Mouse (Mus musculus) lung, embryonic 14.5 days (tissue): ENCODE results near the gene Marcks. TPM values are rescaled to one million over a fixed set of nuclear protein-coding genes. Genes with fewer than 3 reads are reported as not detected.

ENCODE experiments used
- ATAC-seq: fragments of 200-750 bp; cut with Nextera tagmentation; 2 replicates; pipeline ENCODE4 v1.8.0; 2017; ENCODE audit warnings: mild to moderate bottlenecking, moderate TSS enrichment, moderate library complexity; ENCODE audit not compliant: insufficient read depth
- DNase-seq: peaks from one replicate; pipeline ENCODE4 v3.0.0-alpha.2; 2015
- H3K27ac ChIP-seq: fragments of 300-500 bp; sonication (generic); 2 replicates; pipeline ENCODE4 v1.5.1; 2014; ENCODE audit warnings: low read depth, mild to moderate bottlenecking, moderate library complexity
- H3K27me3 ChIP-seq: fragments of 300-500 bp; sonication (generic); 2 replicates; pipeline ENCODE4 v1.6.1; 2014; ENCODE audit warnings: low read length, control low read depth; ENCODE audit not compliant: insufficient read depth
- H3K36me3 ChIP-seq: fragments of 300-500 bp; sonication (generic); 2 replicates; pipeline ENCODE4 v1.6.1; 2014; ENCODE audit warnings: control low read depth; ENCODE audit not compliant: insufficient read depth
- H3K4me1 ChIP-seq: fragments of 300-500 bp; sonication (generic); 2 replicates; pipeline ENCODE4 v1.6.1; 2014; ENCODE audit warnings: antibody characterized with exemption, control low read depth; ENCODE audit not compliant: insufficient read depth
- H3K4me2 ChIP-seq: fragments of 300-500 bp; sonication (generic); 2 replicates; pipeline ENCODE4 v1.6.1; 2014; ENCODE audit warnings: mild to moderate bottlenecking
- H3K4me3 ChIP-seq: fragments of 300-500 bp; sonication (generic); 2 replicates; pipeline ENCODE4 v1.5.1; 2014; ENCODE audit warnings: low read depth, low read length
- H3K9ac ChIP-seq: fragments of 300-500 bp; sonication (generic); 2 replicates; pipeline ENCODE4 v1.6.1; 2014
- H3K9me3 ChIP-seq: fragments of 300-500 bp; sonication (generic); 2 replicates; pipeline ENCODE4 v1.6.1; 2016; ENCODE audit warnings: low read depth, low read length, control low read depth
- CTCF ChIP-seq: IDR thresholded peaks from 2 replicates; pipeline ENCODE4 v1.5.1; 2016; ENCODE audit warnings: antibody characterized with exemption, low read depth
- WGBS: fragments of 180-500 bp; shearing (Covaris S2); extraction: QIAGEN DNeasy Blood & Tissue Kit; methylation state at CpG from one replicate; pipeline ENCODE4 v1.1.7; 2014; 5-methylcytosine and 5-hydroxymethylcytosine counted together
- polyA plus RNA-seq: library from polyadenylated mRNA; unstranded; fragments of >200 nt; fragmentation: Nextera tagmentation; extraction: Ambion mirVana; gene quantifications from 2 replicates; pipeline ENCODE4 v1.2.1, GENCODE M21; 2014

Gene Marcks
- polyA plus RNA-seq, 1 experiment from 2014 or later, result 162 TPM

DNA sequence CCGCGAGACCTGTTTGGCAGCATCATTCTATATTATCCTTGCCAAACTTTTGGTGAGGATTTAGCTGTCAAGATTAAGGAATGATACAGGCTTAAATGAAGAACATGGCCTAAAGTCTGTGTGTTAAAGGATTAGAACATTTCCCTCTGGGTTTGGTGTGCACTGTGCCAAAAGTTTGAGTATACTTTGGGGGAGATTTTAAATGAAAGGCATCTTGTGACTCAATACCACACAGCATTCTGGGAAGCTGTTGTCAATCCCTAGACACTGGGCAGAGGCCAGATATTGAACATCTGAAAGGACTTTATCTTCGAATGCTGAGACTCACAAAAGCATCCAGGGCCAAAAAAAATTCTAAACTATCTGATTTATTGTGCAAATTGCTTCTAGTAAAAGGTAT is 21.0 kb upstream of the Marcks start:
- no peaks in the 10 kb centered on the region for H3K36me3 ChIP-seq
- WGBS, result 57% methylated on average over 3 of the region's 3 CpGs
- no peak for DNase-seq

DNA sequence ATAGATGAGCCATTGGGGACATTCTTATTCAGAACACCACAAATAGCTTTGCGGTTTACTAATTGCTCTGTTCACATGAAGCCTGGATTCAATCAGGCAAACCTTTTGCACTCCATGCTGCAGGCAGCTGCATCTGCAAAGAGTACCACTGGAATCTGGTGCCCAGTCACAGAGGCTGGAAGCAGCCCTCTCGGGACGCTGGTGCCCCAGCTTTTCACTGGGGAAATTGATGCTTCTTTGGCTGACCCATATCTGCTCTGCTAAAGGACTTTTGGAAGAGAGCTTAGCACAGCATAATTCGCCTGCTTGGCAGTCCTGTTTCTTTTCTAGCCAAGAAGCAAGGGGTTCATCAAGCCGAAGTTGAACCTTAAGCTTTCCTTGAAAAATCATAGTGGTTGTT is 18.4 kb upstream of the Marcks start:
- Histone ChIP-seq H3K36me3 (no peaks in the 10 kb centered on the region), H3K4me2 (no peak overlapping the region), H3K27me3 (no peaks in the 10 kb centered on the region), H3K4me1 (no peaks in the 10 kb centered on the region), H3K9me3 (no peaks in the 10 kb centered on the region), H3K9ac (no peak overlapping the region), H3K27ac (no peak overlapping the region), H3K4me3 (no peak overlapping the region)
- no peak for DNase-seq
- WGBS, result 89% methylated on average over 5 of the region's 5 CpGs
- ATAC-seq, result no peak
- TF ChIP-seq CTCF, result no peak

More for the DNA sequence above, 21.0 kb upstream of the Marcks start:
- Histone ChIP-seq H3K4me1 (no peaks in the 10 kb centered on the region), H3K9ac (no peak overlapping the region), H3K27me3 (no peaks in the 10 kb centered on the region), H3K27ac (no peak overlapping the region), H3K9me3 (no peaks in the 10 kb centered on the region), H3K4me2 (no peak overlapping the region), H3K4me3 (no peak overlapping the region)
- TF ChIP-seq CTCF, result no peak
- no peak for ATAC-seq

DNA sequence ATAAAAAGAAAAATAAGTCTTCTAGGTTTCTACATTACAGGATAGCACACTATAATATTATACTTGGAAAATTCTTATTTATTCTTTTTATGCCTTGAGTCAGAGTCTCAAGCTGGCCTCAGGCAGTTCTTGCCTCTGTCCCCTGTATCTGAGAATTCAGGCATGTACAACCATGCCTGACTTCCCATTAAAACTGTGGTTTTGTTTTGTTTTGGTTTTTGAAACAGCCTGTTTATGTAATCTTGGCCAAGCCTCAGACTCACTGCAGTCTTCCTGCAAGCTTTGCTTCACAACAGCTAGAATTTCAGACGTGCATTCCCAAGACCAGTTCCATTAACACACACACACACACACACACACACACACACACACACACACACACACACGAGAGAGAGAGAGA is 16.4 kb upstream of the Marcks start:
- H3K27ac ChIP-seq, result no peak overlapping the region
- ATAC-seq, result peak; percentile 54; the same call in 1 of the 2 replicates

DNA sequence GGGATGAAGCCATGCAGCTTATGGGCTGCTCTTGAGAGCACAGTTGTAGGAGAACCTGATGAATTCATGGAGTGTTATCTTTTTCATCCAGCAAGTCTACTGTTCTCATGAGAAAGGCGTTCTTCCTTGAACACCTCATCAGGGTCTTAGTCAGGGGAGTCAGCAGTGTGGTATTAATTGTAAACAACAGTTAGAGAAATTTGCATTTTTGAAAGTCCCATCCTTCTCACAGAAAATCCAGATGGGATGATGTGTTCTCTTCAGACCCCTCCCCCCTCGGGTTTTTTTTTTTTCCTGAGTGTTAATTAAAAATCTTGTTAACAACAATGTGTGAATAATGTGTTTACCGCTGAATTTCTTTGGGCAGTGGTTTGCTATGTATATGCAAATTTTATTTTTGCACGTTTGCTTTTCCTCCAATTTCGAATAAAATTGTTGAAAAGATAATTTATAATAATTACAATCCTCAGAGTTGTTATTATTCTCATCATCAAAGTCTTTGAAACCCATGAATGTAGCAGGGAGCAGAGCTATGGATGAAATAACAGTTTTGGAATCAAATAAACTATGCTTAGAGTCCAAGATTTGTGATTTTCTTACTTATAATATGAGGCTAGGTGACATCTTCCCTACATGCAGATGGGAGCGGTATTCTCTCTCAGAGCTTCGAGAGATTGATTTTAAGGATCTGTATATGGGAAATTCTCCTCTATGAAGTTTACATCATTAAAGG is 13.0 kb upstream of the Marcks start:
- no peak for DNase-seq
- TF ChIP-seq CTCF, result no peak

More for the DNA sequence above, 16.4 kb upstream of the Marcks start:
- H3K9ac ChIP-seq, result no peak overlapping the region
- H3K36me3 ChIP-seq, result no peaks in the 10 kb centered on the region
- H3K4me1 ChIP-seq, result no peaks in the 10 kb centered on the region
- TF ChIP-seq CTCF, result no peak
- H3K9me3 ChIP-seq, result no peaks in the 10 kb centered on the region
- 19% methylated on average over 1 of the region's 2 CpGs for WGBS
- H3K4me3 ChIP-seq, result no peak overlapping the region
- H3K27me3 ChIP-seq, result no peaks in the 10 kb centered on the region
- H3K4me2 ChIP-seq, result no peak overlapping the region
- DNase-seq, result peak; percentile 78

DNA sequence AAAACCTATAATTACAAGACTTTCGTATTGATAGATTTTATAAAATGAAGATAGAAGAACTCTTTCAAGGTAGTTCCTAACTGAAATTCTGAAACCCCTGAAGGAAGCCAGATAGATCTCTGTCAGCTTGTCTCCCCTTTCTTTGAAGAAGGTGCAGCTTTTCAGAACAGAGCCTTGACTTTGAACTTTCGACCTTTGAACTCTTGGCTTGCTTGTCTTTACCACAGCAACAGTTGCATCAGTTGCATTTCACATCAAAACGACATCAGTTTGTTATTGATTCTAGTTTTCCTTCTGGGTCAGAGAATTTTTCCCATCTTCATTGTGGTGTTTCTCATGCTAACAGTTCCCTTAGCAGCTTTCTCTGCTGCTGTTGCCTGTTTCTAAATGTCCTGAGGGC is 9.3 kb upstream of the Marcks start:
- Histone ChIP-seq H3K27me3 (no peaks in the 10 kb centered on the region), H3K9ac (no peak overlapping the region), H3K27ac (no peak overlapping the region), H3K36me3 (no peaks in the 10 kb centered on the region), H3K9me3 (no peaks in the 10 kb centered on the region), H3K4me3 (no peak overlapping the region), H3K4me1 (no peaks in the 10 kb centered on the region), H3K4me2 (no peak overlapping the region)
- WGBS, result 69% methylated on average over 3 of the region's 3 CpGs
- DNase-seq (no peak), ATAC-seq (no peak)
- TF ChIP-seq CTCF, result no peak

More for the DNA sequence above, 13.0 kb upstream of the Marcks start:
- no peaks in the 10 kb centered on the region for H3K4me1 ChIP-seq
- H3K27ac ChIP-seq, result no peak overlapping the region
- no peaks in the 10 kb centered on the region for H3K9me3 ChIP-seq
- no peak overlapping the region for H3K4me2 ChIP-seq
- ATAC-seq, result no peak
- no peak overlapping the region for H3K9ac ChIP-seq
- no peaks in the 10 kb centered on the region for H3K27me3 ChIP-seq
- H3K4me3 ChIP-seq, result no peak overlapping the region
- no peaks in the 10 kb centered on the region for H3K36me3 ChIP-seq
- 87% methylated on average over 7 of the region's 7 CpGs for WGBS

DNA sequence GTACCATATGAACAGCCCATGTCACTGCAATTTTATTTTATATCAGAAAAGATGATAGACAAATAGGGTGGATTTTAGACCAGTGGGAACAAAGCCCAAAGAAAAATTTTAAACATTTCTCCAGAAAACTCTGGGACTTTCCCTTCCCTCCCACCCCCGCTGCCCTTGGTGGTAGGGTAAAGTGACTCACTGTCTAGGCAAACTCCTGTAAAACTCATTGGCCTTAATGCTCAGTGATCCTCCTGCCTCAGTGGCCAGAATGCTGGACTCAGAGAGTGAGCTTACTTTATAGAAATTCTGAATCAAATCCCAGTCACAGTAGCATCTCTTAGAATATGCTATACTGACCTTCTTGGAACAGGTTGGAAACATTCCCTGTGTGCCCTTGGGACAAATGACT is 6.7 kb upstream of the Marcks start:
- no peak overlapping the region for H3K27ac ChIP-seq

DNA sequence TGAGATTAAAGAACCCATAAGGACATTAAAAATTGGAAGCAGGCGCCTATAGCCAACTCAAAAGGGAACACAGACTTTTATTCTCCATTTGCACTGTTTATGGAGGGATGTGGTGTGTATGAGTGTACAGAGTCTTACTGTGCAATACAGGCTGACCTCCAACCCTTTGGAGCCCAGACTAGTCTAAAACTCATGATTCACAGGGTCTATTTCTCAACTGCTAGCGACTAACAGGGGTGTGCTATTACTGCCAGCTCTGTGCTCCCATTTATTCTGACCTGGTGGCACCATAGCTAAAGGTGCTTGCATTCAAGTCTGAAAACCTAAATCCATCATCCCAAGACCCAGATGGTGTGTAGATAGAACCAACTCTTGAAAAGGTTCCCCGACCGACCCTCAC is 2.9 kb upstream of the Marcks start:
- peak overlapping the region; percentile 98; the same call in 1 of the 2 replicates for H3K27ac ChIP-seq
- H3K4me3 ChIP-seq, result peak overlapping the region; percentile 76
- H3K27me3 ChIP-seq, result no peaks in the 10 kb centered on the region
- H3K36me3 ChIP-seq, result peaks cover 1% of the 10 kb centered on the region
- DNase-seq (no peak), ATAC-seq (no peak)
- 0 out of 2 replicates have a peak, but pooled peaks cover 2% of the 10 kb centered on the region for H3K4me1 ChIP-seq
- no peaks in the 10 kb centered on the region for H3K9me3 ChIP-seq
- H3K4me2 ChIP-seq, result peak overlapping the region; percentile 83
- H3K9ac ChIP-seq, result 0 out of 2 replicates have a peak overlapping the region, but pooled peaks have one; percentile 99
- no peak for TF ChIP-seq CTCF
- 59% methylated on average over 4 of the region's 4 CpGs for WGBS

More for the DNA sequence above, 6.7 kb upstream of the Marcks start:
- Histone ChIP-seq H3K4me2 (no peak overlapping the region), H3K9me3 (no peaks in the 10 kb centered on the region), H3K27me3 (no peaks in the 10 kb centered on the region), H3K4me1 (0 out of 2 replicates have a peak, but pooled peaks cover 2% of the 10 kb centered on the region), H3K36me3 (no peaks in the 10 kb centered on the region), H3K9ac (no peak overlapping the region), H3K4me3 (no peak overlapping the region)
- 83% methylated on average over 1 of the region's 1 CpGs for WGBS
- no peak for ATAC-seq
- no peak for DNase-seq
- no peak for TF ChIP-seq CTCF
